Mouse (Mus musculus) adrenal gland, postnatal 4 days (tissue): Measurements from ENCODE around the gene Fxr1. TPM values are rescaled to one million over a fixed set of nuclear protein-coding genes. Genes with fewer than 3 reads are reported as not detected.
"Not testable (repeated sequence)": the region's sequence is repeated elsewhere in the genome, so short reads cannot be mapped to it uniquely, and the experiment has no call there.

Experiments used
- DNase-seq, 2 experiments: peaks; one replicate each; pipeline ENCODE4 v3.0.0; 2021 to 2022; ENCODE audit warnings: low spot score in 2 of 2, mixed read lengths in 2 of 2
- long read RNA-seq, 2 experiments: library from polyadenylated mRNA; stranded (forward); transcript quantifications; one replicate each; pipeline ENCODE4 v2.0.0; 2021
- total RNA-seq, 2 experiments: library from RNA; stranded (reverse); gene quantifications; 2 replicates each; pipeline ENCODE4 v1.2.3; 2021

The Fxr1 gene
- total RNA-seq: 100 to 1,000 TPM; 132 to 138 TPM
- long read RNA-seq, experiment 1, partial matches to known transcripts: 22 of 44 reads
- long read RNA-seq, experiment 1, other reads (novel, unspliced or antisense): 13 of 44 reads
- long read RNA-seq, experiment 2, transcript Fxr1-206 (15 exons, 2,127 nt): minor isoform, 6 of 47 reads
- long read RNA-seq, experiment 2, transcript Fxr1-208 (16 exons, 3,014 nt): major isoform, 8 of 47 reads
- long read RNA-seq, experiment 2, partial matches to known transcripts: 21 of 47 reads
- long read RNA-seq, experiment 2, other reads (novel, unspliced or antisense): 9 of 47 reads

- DNase-seq: peak; percentile 57 to 65
Observed at GRCm38 (mm10) chr3:34019540-34020381, at the start of gene Fxr1. TSS of gene Fxr1 (plus strand) at chr3:34019943.

GRCm38 (mm10) chr3:33979395-33979794 is 40.3 kb upstream of the Fxr1 start:
- DNase-seq: no peak

GRCm38 (mm10) chr3:33982746-33983145 is 37.0 kb upstream of the Fxr1 start:
- DNase-seq: no peak

- peak in 1 of 2 experiments; percentile 5 for DNase-seq
Observed at GRCm38 (mm10) chr3:33989302-33989701, 30.4 kb upstream of the Fxr1 start.

- no peak for DNase-seq
Observed at GRCm38 (mm10) chr3:33990451-33990850, 29.3 kb upstream of the Fxr1 start.

GRCm38 (mm10) chr3:33990921-33991320 is 28.8 kb upstream of the Fxr1 start:
- DNase-seq: no peak

- DNase-seq: no peak
Observed at GRCm38 (mm10) chr3:33993421-33994126, 26.2 kb upstream of the Fxr1 start.

- DNase-seq: no peak
Observed at GRCm38 (mm10) chr3:33994127-33994488, 25.6 kb upstream of the Fxr1 start.

- not testable (repeated sequence) for DNase-seq
Observed at GRCm38 (mm10) chr3:34001691-34002090, 18.1 kb upstream of the Fxr1 start.

- no peak for DNase-seq
Observed at GRCm38 (mm10) chr3:34003860-34004259, 15.9 kb upstream of the Fxr1 start.

GRCm38 (mm10) chr3:34006301-34006700 is 13.4 kb upstream of the Fxr1 start:
- no peak for DNase-seq

GRCm38 (mm10) chr3:34006824-34007223 is 12.9 kb upstream of the Fxr1 start:
- DNase-seq: no peak

- DNase-seq: no peak
Observed at GRCm38 (mm10) chr3:34007611-34008010, 12.1 kb upstream of the Fxr1 start.

GRCm38 (mm10) chr3:34008191-34008590 is 11.6 kb upstream of the Fxr1 start:
- no peak for DNase-seq

GRCm38 (mm10) chr3:34020382-34021258 is 877 bp downstream of the Fxr1 start:
- no peak for DNase-seq

- DNase-seq: no peak
Observed at GRCm38 (mm10) chr3:34021259-34021828, 1.6 kb downstream of the Fxr1 start.

GRCm38 (mm10) chr3:34028935-34029334 is 9.2 kb downstream of the Fxr1 start:
- no peak for DNase-seq

GRCm38 (mm10) chr3:34030601-34031000 is 10.9 kb downstream of the Fxr1 start:
- no peak for DNase-seq

GRCm38 (mm10) chr3:34033720-34034364 is 14.1 kb downstream of the Fxr1 start:
- DNase-seq: no peak

- DNase-seq: no peak
Observed at GRCm38 (mm10) chr3:34034803-34035202, 15.1 kb downstream of the Fxr1 start.
